Mouse (Mus musculus): ENCODE results near the gene Slc7a11. TPM values are rescaled to one million over a fixed set of nuclear protein-coding genes. Genes with fewer than 3 reads are reported as not detected.
A peak's percentile ranks its signal among the peaks of the same experiment; 100 is the strongest.

The Slc7a11 gene
- 0.55 and 2.3 TPM in 2 replicates for polyA plus RNA-seq (2014; fragmentation: Nextera tagmentation; extraction: Ambion mirVana)

- ATAC-seq (ENCODE audit: low FRiP score, low TSS enrichment) (peak; percentile 74), DNase-seq (peak; percentile 69)
- WGBS: 2% methylated on average over 11 of the region's 11 CpGs
- peaks cover 14% of the 10 kb centered on the region for H3K4me1 ChIP-seq (ENCODE audit: control insufficient read depth, insufficient read depth, low read length)
- H3K4me2 ChIP-seq (ENCODE audit: low read length): peak within 1 kb of the TSS; percentile 61
- no peak within 1 kb of the TSS; the same call in 1 of the 2 replicates for H3K9ac ChIP-seq (replicated peaks; ENCODE audit: low read length)
- no peak within 1 kb of the TSS for H3K27ac ChIP-seq (replicated peaks; ENCODE audit: low read depth, low read length)
- H3K9me3 ChIP-seq (ENCODE audit: control insufficient read depth, low read length): no peaks in the 10 kb centered on the region
- H3K4me3 ChIP-seq (replicated peaks; ENCODE audit: low read depth, low read length): peak within 1 kb of the TSS; percentile 24
- H3K27me3 ChIP-seq (ENCODE audit: control insufficient read depth, insufficient read depth, low read length): no peaks in the 10 kb centered on the region
- no peaks in the 10 kb centered on the region for H3K36me3 ChIP-seq (ENCODE audit: control insufficient read depth, insufficient read depth, low read length)
Measured at GRCm38 (mm10) chr3:50443421-50443916, at the start of gene Slc7a11. TSS of gene Slc7a11 (minus strand) at chr3:50443614.

- Histone ChIP-seq H3K4me1 (ENCODE audit: control insufficient read depth, insufficient read depth, low read length) (no peaks in the 10 kb centered on the region), H3K27me3 (ENCODE audit: control insufficient read depth, insufficient read depth, low read length) (no peaks in the 10 kb centered on the region), H3K4me2 (ENCODE audit: low read length) (no peak overlapping the region), H3K9me3 (ENCODE audit: control insufficient read depth, low read length) (no peaks in the 10 kb centered on the region), H3K27ac (replicated peaks; ENCODE audit: low read depth, low read length) (no peak overlapping the region), H3K9ac (replicated peaks; ENCODE audit: low read length) (no peak overlapping the region), H3K36me3 (ENCODE audit: control insufficient read depth, insufficient read depth, low read length) (no peaks in the 10 kb centered on the region), H3K4me3 (replicated peaks; ENCODE audit: low read depth, low read length) (no peak overlapping the region)
- ATAC-seq (ENCODE audit: low FRiP score, low TSS enrichment) (no peak), DNase-seq (no peak)
- 98% methylated on average over 2 of the region's 2 CpGs for WGBS
Measured at GRCm38 (mm10) chr3:50491678-50492077, 48.3 kb upstream of the Slc7a11 start.

DNA sequence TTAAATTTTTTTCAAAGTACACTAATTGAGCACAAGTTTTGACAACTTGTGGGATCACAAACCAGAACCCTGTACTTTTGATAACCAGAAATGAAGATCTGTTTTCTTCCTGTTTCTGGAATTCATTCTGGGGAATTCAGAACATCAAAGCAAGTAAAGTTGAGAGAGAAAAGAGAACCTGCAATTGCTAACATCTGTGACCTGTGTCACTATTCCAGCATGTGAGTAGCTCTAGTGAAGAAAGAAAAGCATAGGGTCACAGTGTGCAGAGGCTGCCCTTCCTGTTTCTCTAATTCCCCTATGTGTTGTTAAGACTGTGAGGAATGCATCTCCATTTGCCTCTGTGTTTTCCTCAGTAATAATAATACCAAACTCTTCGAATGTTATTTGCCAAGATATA lies 40.7 kb upstream of the Slc7a11 start:
- no peak overlapping the region for H3K4me2 ChIP-seq (ENCODE audit: low read length)
- WGBS: 98% methylated on average over 1 of the region's 1 CpGs
- H3K4me1 ChIP-seq (ENCODE audit: control insufficient read depth, insufficient read depth, low read length): no peaks in the 10 kb centered on the region
- no peak overlapping the region for H3K9ac ChIP-seq (replicated peaks; ENCODE audit: low read length)
- no peaks in the 10 kb centered on the region for H3K9me3 ChIP-seq (ENCODE audit: control insufficient read depth, low read length)
- no peaks in the 10 kb centered on the region for H3K27me3 ChIP-seq (ENCODE audit: control insufficient read depth, insufficient read depth, low read length)
- no peak overlapping the region for H3K4me3 ChIP-seq (replicated peaks; ENCODE audit: low read depth, low read length)
- no peaks in the 10 kb centered on the region for H3K36me3 ChIP-seq (ENCODE audit: control insufficient read depth, insufficient read depth, low read length)
- ATAC-seq (ENCODE audit: low FRiP score, low TSS enrichment) (no peak), DNase-seq (no peak)
- H3K27ac ChIP-seq (replicated peaks; ENCODE audit: low read depth, low read length): no peak overlapping the region

GRCm38 (mm10) chr3:50462223-50462622 lies 18.8 kb upstream of the Slc7a11 start:
- Histone ChIP-seq H3K36me3 (ENCODE audit: control insufficient read depth, insufficient read depth, low read length) (no peaks in the 10 kb centered on the region), H3K4me3 (replicated peaks; ENCODE audit: low read depth, low read length) (no peak overlapping the region), H3K9me3 (ENCODE audit: control insufficient read depth, low read length) (no peaks in the 10 kb centered on the region), H3K4me2 (ENCODE audit: low read length) (no peak overlapping the region), H3K9ac (replicated peaks; ENCODE audit: low read length) (no peak overlapping the region), H3K27me3 (ENCODE audit: control insufficient read depth, insufficient read depth, low read length) (no peaks in the 10 kb centered on the region), H3K27ac (replicated peaks; ENCODE audit: low read depth, low read length) (no peak overlapping the region), H3K4me1 (ENCODE audit: control insufficient read depth, insufficient read depth, low read length) (no peaks in the 10 kb centered on the region)
- WGBS: 93% methylated on average over 2 of the region's 2 CpGs
- ATAC-seq (ENCODE audit: low FRiP score, low TSS enrichment): no peak
- no peak for DNase-seq

GRCm38 (mm10) chr3:50457136-50457535 lies 13.7 kb upstream of the Slc7a11 start:
- H3K36me3 ChIP-seq (ENCODE audit: control insufficient read depth, insufficient read depth, low read length): no peaks in the 10 kb centered on the region
- no peaks in the 10 kb centered on the region for H3K9me3 ChIP-seq (ENCODE audit: control insufficient read depth, low read length)
- WGBS: 93% methylated on average over 5 of the region's 5 CpGs
- no peak overlapping the region for H3K4me2 ChIP-seq (ENCODE audit: low read length)
- H3K9ac ChIP-seq (replicated peaks; ENCODE audit: low read length): no peak overlapping the region
- no peak overlapping the region for H3K27ac ChIP-seq (replicated peaks; ENCODE audit: low read depth, low read length)
- no peak for ATAC-seq (ENCODE audit: low FRiP score, low TSS enrichment)
- DNase-seq: no peak
- no peaks in the 10 kb centered on the region for H3K27me3 ChIP-seq (ENCODE audit: control insufficient read depth, insufficient read depth, low read length)
- no peak overlapping the region for H3K4me3 ChIP-seq (replicated peaks; ENCODE audit: low read depth, low read length)
- H3K4me1 ChIP-seq (ENCODE audit: control insufficient read depth, insufficient read depth, low read length): no peaks in the 10 kb centered on the region

DNA sequence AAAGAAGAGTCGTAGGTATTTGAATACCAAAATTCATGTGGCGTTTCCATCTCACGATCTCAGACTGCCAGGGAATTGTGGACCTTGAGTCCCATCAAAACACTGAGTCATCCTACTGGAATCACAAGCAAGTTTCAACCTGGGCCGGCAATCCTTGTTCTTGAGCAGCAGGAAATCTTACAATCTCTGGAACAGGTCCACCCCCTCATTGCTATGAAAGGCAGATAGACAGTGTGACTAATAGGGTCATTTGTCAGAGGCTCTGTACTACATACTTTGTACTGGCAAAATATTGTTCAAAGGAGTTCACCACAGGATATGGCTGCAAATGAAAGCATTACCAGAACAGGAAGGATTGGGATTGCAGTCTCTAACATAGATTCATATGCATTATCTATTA lies 13.2 kb upstream of the Slc7a11 start:
- WGBS: 61% methylated on average over 4 of the region's 4 CpGs
- Histone ChIP-seq H3K27ac (replicated peaks; ENCODE audit: low read depth, low read length) (no peak overlapping the region), H3K9ac (replicated peaks; ENCODE audit: low read length) (no peak overlapping the region), H3K9me3 (ENCODE audit: control insufficient read depth, low read length) (no peaks in the 10 kb centered on the region), H3K4me2 (ENCODE audit: low read length) (no peak overlapping the region), H3K36me3 (ENCODE audit: control insufficient read depth, insufficient read depth, low read length) (no peaks in the 10 kb centered on the region), H3K4me1 (ENCODE audit: control insufficient read depth, insufficient read depth, low read length) (no peaks in the 10 kb centered on the region), H3K4me3 (replicated peaks; ENCODE audit: low read depth, low read length) (no peak overlapping the region), H3K27me3 (ENCODE audit: control insufficient read depth, insufficient read depth, low read length) (no peaks in the 10 kb centered on the region)
- ATAC-seq (ENCODE audit: low FRiP score, low TSS enrichment) (no peak), DNase-seq (no peak)

DNA sequence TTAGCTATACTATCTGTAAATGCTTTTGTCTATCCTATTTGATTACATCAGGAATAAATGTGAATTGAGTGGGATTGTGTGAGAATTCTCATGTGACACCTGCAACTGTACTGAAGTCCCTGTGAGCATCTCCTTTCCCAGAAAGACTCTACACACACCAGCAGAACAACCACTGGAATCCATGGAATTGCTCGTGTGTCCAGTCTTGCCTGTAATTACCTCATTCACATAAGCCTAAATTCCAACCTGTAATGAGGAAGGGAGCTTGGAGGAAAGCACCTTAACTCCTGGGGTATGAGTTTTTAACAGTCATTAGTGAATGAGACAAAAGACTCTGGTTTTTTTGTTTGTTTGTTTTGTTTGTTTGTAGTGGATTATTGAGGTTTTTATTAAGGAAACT lies 12.6 kb upstream of the Slc7a11 start:
- H3K4me2 ChIP-seq (ENCODE audit: low read length): no peak overlapping the region
- no peaks in the 10 kb centered on the region for H3K9me3 ChIP-seq (ENCODE audit: control insufficient read depth, low read length)
- ATAC-seq (ENCODE audit: low FRiP score, low TSS enrichment) (no peak), DNase-seq (no peak)
- H3K9ac ChIP-seq (replicated peaks; ENCODE audit: low read length): no peak overlapping the region
- 74% methylated on average over 1 of the region's 1 CpGs for WGBS
- H3K4me3 ChIP-seq (replicated peaks; ENCODE audit: low read depth, low read length): no peak overlapping the region
- no peaks in the 10 kb centered on the region for H3K27me3 ChIP-seq (ENCODE audit: control insufficient read depth, insufficient read depth, low read length)
- H3K4me1 ChIP-seq (ENCODE audit: control insufficient read depth, insufficient read depth, low read length): no peaks in the 10 kb centered on the region
- no peak overlapping the region for H3K27ac ChIP-seq (replicated peaks; ENCODE audit: low read depth, low read length)
- no peaks in the 10 kb centered on the region for H3K36me3 ChIP-seq (ENCODE audit: control insufficient read depth, insufficient read depth, low read length)

- Histone ChIP-seq H3K4me3 (replicated peaks; ENCODE audit: low read depth, low read length) (no peak overlapping the region), H3K9ac (replicated peaks; ENCODE audit: low read length) (no peak overlapping the region), H3K4me1 (ENCODE audit: control insufficient read depth, insufficient read depth, low read length) (peaks cover 14% of the 10 kb centered on the region), H3K27me3 (ENCODE audit: control insufficient read depth, insufficient read depth, low read length) (no peaks in the 10 kb centered on the region), H3K4me2 (ENCODE audit: low read length) (no peak overlapping the region), H3K9me3 (ENCODE audit: control insufficient read depth, low read length) (no peaks in the 10 kb centered on the region), H3K27ac (replicated peaks; ENCODE audit: low read depth, low read length) (no peak overlapping the region), H3K36me3 (ENCODE audit: control insufficient read depth, insufficient read depth, low read length) (no peaks in the 10 kb centered on the region)
- WGBS: 64% methylated on average over 10 of the region's 10 CpGs
- DNase-seq (peak; percentile 6), ATAC-seq (ENCODE audit: low FRiP score, low TSS enrichment) (no peak)
Measured at GRCm38 (mm10) chr3:50445050-50445775, 1.8 kb upstream of the Slc7a11 start.

DNA sequence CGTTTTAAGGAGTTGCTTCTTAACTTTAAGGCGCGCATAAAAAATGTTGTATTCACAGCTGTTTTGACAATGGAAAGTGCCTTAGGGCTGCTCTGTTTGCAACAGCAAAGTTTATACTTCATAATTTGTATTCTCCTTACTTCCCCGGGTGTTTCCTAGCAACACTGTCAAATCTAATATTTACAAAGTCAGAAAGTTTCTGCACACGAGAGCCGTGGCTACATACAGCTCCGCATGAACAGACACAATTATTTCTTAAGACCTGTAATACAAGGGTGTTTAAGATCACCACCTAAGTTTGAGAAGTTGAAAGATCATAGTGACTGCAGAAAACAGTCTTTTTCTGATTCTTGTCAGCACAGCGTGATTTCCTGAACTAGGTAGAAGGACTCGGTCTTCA lies 528 bp upstream of the Slc7a11 start:
- Histone ChIP-seq H3K27ac (replicated peaks; ENCODE audit: low read depth, low read length) (no peak overlapping the region), H3K9ac (replicated peaks; ENCODE audit: low read length) (no peak overlapping the region; the same call in 1 of the 2 replicates), H3K27me3 (ENCODE audit: control insufficient read depth, insufficient read depth, low read length) (no peaks in the 10 kb centered on the region), H3K4me2 (ENCODE audit: low read length) (peak overlapping the region; percentile 61), H3K4me3 (replicated peaks; ENCODE audit: low read depth, low read length) (peak overlapping the region; percentile 24), H3K36me3 (ENCODE audit: control insufficient read depth, insufficient read depth, low read length) (no peaks in the 10 kb centered on the region), H3K9me3 (ENCODE audit: control insufficient read depth, low read length) (no peaks in the 10 kb centered on the region), H3K4me1 (ENCODE audit: control insufficient read depth, insufficient read depth, low read length) (peaks cover 14% of the 10 kb centered on the region)
- ATAC-seq (ENCODE audit: low FRiP score, low TSS enrichment): no peak
- peak; percentile 50 for DNase-seq
- 10% methylated on average over 9 of the region's 9 CpGs for WGBS

All from midbrain, embryonic 14.5 days (tissue).